Mouse (Mus musculus) ES-Bruce4 (cell line): Measurements from ENCODE around the gene Arhgef10l.

Source experiments
- CTCF ChIP-seq: IDR thresholded peaks from one replicate; pipeline ENCODE4 v1.8.1; 2011; ENCODE audit warnings: low read depth, low read length
- POLR2A ChIP-seq: IDR thresholded peaks from one replicate; pipeline ENCODE4 v1.8.1; 2011; ENCODE audit warnings: low read length; ENCODE audit not compliant: insufficient read depth

GRCm38 (mm10) chr4:140535323-140535722 lies 130.5 kb downstream of the Arhgef10l start:
- TF ChIP-seq POLR2A: no peak
- no peak for TF ChIP-seq CTCF
